8 mouse cellular contexts compared by ENCODE assay signal in genomic region chr9:65214425-65214777, GRCm38 (mm10). TPM values are rescaled to one million over a fixed set of nuclear protein-coding genes. Genes with fewer than 3 reads are reported as not detected.
DNase-seq lines count a peak whose midpoint lies in the region; ATAC-seq and TF ChIP-seq lines count a peak whose summit lies in the region.

No protein-coding gene starts in this region.

- CTCF ChIA-PET in Patski (lab: Charles Lee): interaction anchor here (1.2 to 2.2 kb wide), 2 partner anchors 11 to 18 kb away, joined by 3 to 10 read pairs; no protein-coding TSS in a partner anchor

- TF ChIP-seq CTCF in Patski (IDR thresholded peaks at IDR 0.05): no peak
- TF ChIP-seq CTCF in liver, embryonic 14.5 days (IDR thresholded peaks at IDR 0.05; ENCODE audit: low read depth): no peak

- peak overlapping the region; percentile 77; the same call in 1 of the 2 replicates for H3K27ac ChIP-seq in embryonic facial prominence, embryonic 12.5 days
- no peak overlapping the region for H3K27ac ChIP-seq in hindbrain, embryonic 11.5 days (ENCODE audit: low read depth, low read length)
- H3K27ac ChIP-seq in liver, embryonic 14.5 days: peak overlapping the region; percentile 98
- peak overlapping the region; percentile 93 for H3K27ac ChIP-seq in neural tube, embryonic 13.5 days (replicated peaks)

- H3K4me2 ChIP-seq in embryonic facial prominence, embryonic 12.5 days (replicated peaks): peak overlapping the region; percentile 83
- H3K4me2 ChIP-seq in hindbrain, embryonic 11.5 days (replicated peaks; ENCODE audit: low read depth, low read length): peak overlapping the region; percentile 75
- H3K4me2 ChIP-seq in liver, embryonic 14.5 days (ENCODE audit: low read depth): peak overlapping the region; percentile 93
- H3K4me2 ChIP-seq in neural tube, embryonic 13.5 days: peak overlapping the region; percentile 95

- DNase-seq in Patski (ENCODE audit: low read depth, low spot score): no peak
- DNase-seq in hindbrain, embryonic 11.5 days (ENCODE audit: low spot score): no peak
- DNase-seq in liver, embryonic 14.5 days (ENCODE audit: low read depth in 3 of 3, low spot score in 3 of 3): peak in 1 of 3 experiments; percentile 59
- DNase-seq in cerebellum, postnatal 4 days (ENCODE audit: low spot score in 2 of 2): no peak
- DNase-seq in left cerebral cortex, postnatal 14 days (ENCODE audit: low spot score in 2 of 2): no peak
- no peak for DNase-seq in B cell, adult 2 months

- POLR2A ChIA-PET in Patski (lab: Charles Lee): interaction anchor here (0.8 to 1.3 kb wide), 4 partner anchors 13 to 78 kb away, joined by 3 to 4 read pairs (median 4); no protein-coding TSS in a partner anchor

- peak overlapping the region; percentile 67 for H3K4me3 ChIP-seq in embryonic facial prominence, embryonic 12.5 days
- H3K4me3 ChIP-seq in hindbrain, embryonic 11.5 days (ENCODE audit: low read depth, low read length): peak overlapping the region; percentile 51
- H3K4me3 ChIP-seq in liver, embryonic 14.5 days (ENCODE audit: insufficient read depth in 1 of 2, low read depth in 2 of 2, low read length in 2 of 2): peak overlapping the region; percentile 67 to 73
- H3K4me3 ChIP-seq in neural tube, embryonic 13.5 days: peak overlapping the region; percentile 68

- no peaks in the 10 kb centered on the region for H3K27me3 ChIP-seq in Patski
- no peaks in the 10 kb centered on the region for H3K27me3 ChIP-seq in embryonic facial prominence, embryonic 12.5 days
- H3K27me3 ChIP-seq in hindbrain, embryonic 11.5 days (ENCODE audit: control insufficient read depth, insufficient read depth, low read length): no peaks in the 10 kb centered on the region
- H3K27me3 ChIP-seq in liver, embryonic 14.5 days (ENCODE audit: control insufficient read depth, insufficient read depth, low read length): no peaks in the 10 kb centered on the region
- H3K27me3 ChIP-seq in neural tube, embryonic 13.5 days: no peaks in the 10 kb centered on the region

- H3K4me1 ChIP-seq in embryonic facial prominence, embryonic 12.5 days: peaks cover 7% of the 10 kb centered on the region
- H3K4me1 ChIP-seq in hindbrain, embryonic 11.5 days (replicated peaks; ENCODE audit: control insufficient read depth, insufficient read depth, low read length): no peaks in the 10 kb centered on the region
- peaks cover 39 to 40% of the 10 kb centered on the region in 2 experiments for H3K4me1 ChIP-seq in liver, embryonic 14.5 days (replicated peaks; ENCODE audit: control insufficient read depth in 2 of 2, insufficient read depth in 2 of 2, low read length in 1 of 2)
- peaks cover 21% of the 10 kb centered on the region for H3K4me1 ChIP-seq in neural tube, embryonic 13.5 days (replicated peaks)

- in situ Hi-C loops in Patski (cut with MboI; ENCODE audit: low pct_unique_long_range_greater_than_20kb): no loop called here

- ATAC-seq in Patski: peak; percentile 17
- no peak for ATAC-seq in embryonic facial prominence, embryonic 12.5 days (ENCODE audit: insufficient number of reproducible peaks, insufficient read depth, low FRiP score, low TSS enrichment)
- peak; percentile 6; the same call in 1 of the 2 replicates for ATAC-seq in hindbrain, embryonic 11.5 days (ENCODE audit: low FRiP score)
- no peak for ATAC-seq in liver, embryonic 14.5 days (ENCODE audit: insufficient read depth)
- ATAC-seq in neural tube, embryonic 13.5 days (ENCODE audit: low read depth): no peak

- H3K36me3 ChIP-seq in embryonic facial prominence, embryonic 12.5 days: no peaks in the 10 kb centered on the region
- H3K36me3 ChIP-seq in hindbrain, embryonic 11.5 days (ENCODE audit: control insufficient read depth, insufficient read depth, low read length): no peaks in the 10 kb centered on the region
- no peaks in the 10 kb centered on the region; the same call in 1 of the 2 replicates for H3K36me3 ChIP-seq in liver, embryonic 14.5 days (replicated peaks; ENCODE audit: control insufficient read depth, insufficient read depth, low read depth)
- no peaks in the 10 kb centered on the region for H3K36me3 ChIP-seq in neural tube, embryonic 13.5 days

- WGBS in embryonic facial prominence, embryonic 12.5 days: 14% methylated on average over 10 of the region's 10 CpGs
- 17% methylated on average over 10 of the region's 10 CpGs for WGBS in hindbrain, embryonic 11.5 days
- WGBS in liver, embryonic 14.5 days (ENCODE audit: insufficient replicate concordance): 8% methylated on average over 10 of the region's 10 CpGs
- WGBS in neural tube, embryonic 13.5 days: 16% methylated on average over 10 of the region's 10 CpGs

- no peak for TF ChIP-seq EP300 in liver, embryonic 14.5 days (IDR thresholded peaks at IDR 0.05; ENCODE audit: low read depth)

- no peaks in the 10 kb centered on the region for H3K9me3 ChIP-seq in embryonic facial prominence, embryonic 12.5 days
- H3K9me3 ChIP-seq in hindbrain, embryonic 11.5 days (ENCODE audit: control insufficient read depth, low read length): no peaks in the 10 kb centered on the region
- H3K9me3 ChIP-seq in liver, embryonic 14.5 days (ENCODE audit: control insufficient read depth, low read length): no peaks in the 10 kb centered on the region
- H3K9me3 ChIP-seq in neural tube, embryonic 13.5 days: no peaks in the 10 kb centered on the region

- intact Hi-C loops in left cerebral cortex, postnatal 14 days (cut with DNase I): no loop called here

- H3K9ac ChIP-seq in embryonic facial prominence, embryonic 12.5 days: no peak overlapping the region
- no peak overlapping the region; the same call in 1 of the 2 replicates for H3K9ac ChIP-seq in hindbrain, embryonic 11.5 days (ENCODE audit: low read depth, low read length)
- peak overlapping the region; percentile 68 for H3K9ac ChIP-seq in liver, embryonic 14.5 days (replicated peaks)
- H3K9ac ChIP-seq in neural tube, embryonic 13.5 days: peak overlapping the region; percentile 86; the same call in 1 of the 2 replicates

RNA-seq across cellular contexts. Expression of gene Parp16, which starts 19.2 kb away (rescaled TPM):
- polyA plus RNA-seq in Patski (2021): 7.0 TPM
- polyA plus RNA-seq in embryonic facial prominence, embryonic 12.5 days (2016; fragmentation: Nextera tagmentation; extraction: Ambion mirVana): 7.1 and 7.2 TPM in 2 replicates
- polyA plus RNA-seq in hindbrain, embryonic 11.5 days (2014; fragmentation: Nextera tagmentation; extraction: Ambion mirVana): 4.0 and 6.5 TPM in 2 replicates
- polyA plus RNA-seq in liver, embryonic 14.5 days (2012; rRNA removed): 4.9 and 5.7 TPM in 2 replicates
- polyA plus RNA-seq in liver, embryonic 14.5 days (2014; fragmentation: Nextera tagmentation; extraction: Ambion mirVana): 7.2 and 9.3 TPM in 2 replicates
- 5.4 and 6.8 TPM in 2 replicates for polyA plus RNA-seq in neural tube, embryonic 13.5 days (2015; fragmentation: Nextera tagmentation; extraction: Ambion mirVana)
- total RNA-seq in left cerebral cortex, postnatal 14 days (2021): 1 to 10 TPM; 3.1 to 3.9 TPM

RNA-seq across cellular contexts. Expression of gene Cilp, which starts 50.6 kb away (rescaled TPM):
- polyA plus RNA-seq in Patski (2021): not detected
- polyA plus RNA-seq in embryonic facial prominence, embryonic 12.5 days (2016; fragmentation: Nextera tagmentation; extraction: Ambion mirVana): 0.95 and 0.99 TPM in 2 replicates
- 0.25 and 0.31 TPM in 2 replicates for polyA plus RNA-seq in hindbrain, embryonic 11.5 days (2014; fragmentation: Nextera tagmentation; extraction: Ambion mirVana)
- 0.01 TPM in 1 of 2 replicates, not detected in the other for polyA plus RNA-seq in liver, embryonic 14.5 days (2012; rRNA removed)
- polyA plus RNA-seq in liver, embryonic 14.5 days (2014; fragmentation: Nextera tagmentation; extraction: Ambion mirVana): not detected in 2 replicates
- 0.36 and 0.53 TPM in 2 replicates for polyA plus RNA-seq in neural tube, embryonic 13.5 days (2015; fragmentation: Nextera tagmentation; extraction: Ambion mirVana)
- total RNA-seq in left cerebral cortex, postnatal 14 days (2021): not detected

Comparison
In these comparisons a context has a peak if more than half of its experiments do, and no peak if none do; other contexts are left out.
1. ATAC-seq: peak in Patski (single experiment) and hindbrain, embryonic 11.5 days (single experiment); none in embryonic facial prominence, embryonic 12.5 days (single experiment), liver, embryonic 14.5 days (single experiment) and neural tube, embryonic 13.5 days (single experiment).
2. H3K9ac ChIP-seq: peak in liver, embryonic 14.5 days (single experiment) and neural tube, embryonic 13.5 days (single experiment); none in embryonic facial prominence, embryonic 12.5 days (single experiment) and hindbrain, embryonic 11.5 days (single experiment).
3. Peak in every context shown above with its lines, with median percentiles within 50 percentile points of each other: H3K4me2 ChIP-seq and H3K4me3 ChIP-seq.